Mouse (Mus musculus) mesoderm, embryonic 11.5 days (tissue): Measurements from ENCODE around the gene D130043K22Rik.

ENCODE experiments used
- DNase-seq: peaks from one replicate; pipeline ENCODE4 v3.0.0-alpha.2; 2012; ENCODE audit warnings: low read depth, low spot score

D130043K22Rik gene

GRCm38 (mm10) chr13:24892516-24892915 lies 47.6 kb downstream of the D130043K22Rik start:
- DNase-seq, result no peak

GRCm38 (mm10) chr13:24893880-24894279 lies 48.9 kb downstream of the D130043K22Rik start:
- DNase-seq, result no peak

GRCm38 (mm10) chr13:24901916-24902315 lies 57.0 kb downstream of the D130043K22Rik start:
- no peak for DNase-seq

GRCm38 (mm10) chr13:24903412-24903811 lies 58.5 kb downstream of the D130043K22Rik start:
- no peak for DNase-seq

- DNase-seq, result no peak
These were observed 60.5 kb downstream of the D130043K22Rik start for GRCm38 (mm10) chr13:24905422-24905821.

- DNase-seq, result no peak
These were observed 62.1 kb downstream of the D130043K22Rik start for GRCm38 (mm10) chr13:24906831-24907570.

GRCm38 (mm10) chr13:24909112-24909511 lies 64.2 kb downstream of the D130043K22Rik start:
- DNase-seq, result no peak

GRCm38 (mm10) chr13:24913576-24913975 lies 68.6 kb downstream of the D130043K22Rik start:
- no peak for DNase-seq

- no peak for DNase-seq
These were observed 70.0 kb downstream of the D130043K22Rik start for GRCm38 (mm10) chr13:24914915-24915314.

GRCm38 (mm10) chr13:24915831-24916230 lies 70.9 kb downstream of the D130043K22Rik start:
- DNase-seq, result no peak

- DNase-seq, result peak; percentile 73
These were observed 75.5 kb downstream of the D130043K22Rik start for GRCm38 (mm10) chr13:24920333-24920977.

- no peak for DNase-seq
These were observed 76.3 kb downstream of the D130043K22Rik start for GRCm38 (mm10) chr13:24921281-24921680.

GRCm38 (mm10) chr13:24923991-24924390 lies 79.1 kb downstream of the D130043K22Rik start:
- no peak for DNase-seq

- no peak for DNase-seq
These were observed 85.7 kb downstream of the D130043K22Rik start for GRCm38 (mm10) chr13:24930591-24930990.

- DNase-seq, result no peak
These were observed 88.3 kb downstream of the D130043K22Rik start for GRCm38 (mm10) chr13:24933199-24933598.

GRCm38 (mm10) chr13:24936772-24937107 lies 91.8 kb downstream of the D130043K22Rik start:
- no peak for DNase-seq

GRCm38 (mm10) chr13:24937108-24937838 lies 92.3 kb downstream of the D130043K22Rik start, which contains the start of gene Aldh5a1:
Gene Aldh5a1 (minus strand): TSS chr13:24937661.
- peak; percentile 73 for DNase-seq

GRCm38 (mm10) chr13:24937839-24938166 lies 92.9 kb downstream of the D130043K22Rik start:
- peak; percentile 12 for DNase-seq

- peak; percentile 76 for DNase-seq
These were observed 93.7 kb downstream of the D130043K22Rik start for GRCm38 (mm10) chr13:24938683-24939082.

- DNase-seq, result no peak
These were observed 94.5 kb downstream of the D130043K22Rik start for GRCm38 (mm10) chr13:24939472-24939871.

GRCm38 (mm10) chr13:24942512-24943282 lies 97.8 kb downstream of the D130043K22Rik start, which contains the start of gene Gpld1:
Gene Gpld1 (plus strand): TSS chr13:24943152.
- DNase-seq, result no peak

GRCm38 (mm10) chr13:24943303-24943702 lies 98.4 kb downstream of the D130043K22Rik start:
- no peak for DNase-seq
